Mouse (Mus musculus) hindbrain, embryonic 11.5 days (tissue): ENCODE measurements around the gene Gon4l. TPM values are rescaled to one million over a fixed set of nuclear protein-coding genes. Genes with fewer than 3 reads are reported as not detected.
"Not testable (repeated sequence)": the region's sequence is repeated elsewhere in the genome, so short reads cannot be mapped to it uniquely, and the experiment has no call there.

Source experiments
- ATAC-seq: fragments of 200-750 bp; cut with Nextera tagmentation; 2 replicates; pipeline ENCODE4 v1.8.0; 2017; ENCODE audit warnings: mild to moderate bottlenecking, moderate TSS enrichment, moderate library complexity; ENCODE audit not compliant: low FRiP score
- DNase-seq: peaks from one replicate; pipeline ENCODE4 v3.0.0-alpha.2; 2015; ENCODE audit warnings: low spot score
- H3K27ac ChIP-seq: fragments of 300-500 bp; sonication (generic); 2 replicates; pipeline ENCODE4 v1.5.1; 2014; ENCODE audit warnings: mild to moderate bottlenecking, low read depth, low read length
- H3K27me3 ChIP-seq: fragments of 300-500 bp; sonication (generic); 2 replicates; pipeline ENCODE4 v1.6.1; 2014; ENCODE audit warnings: mild to moderate bottlenecking, low read length, moderate library complexity, mixed read lengths; ENCODE audit not compliant: control insufficient read depth, insufficient read depth
- H3K36me3 ChIP-seq: fragments of 300-500 bp; sonication (generic); 2 replicates; pipeline ENCODE4 v1.6.1; 2014; ENCODE audit warnings: mild to moderate bottlenecking, low read length, moderate library complexity, mixed read lengths; ENCODE audit not compliant: control insufficient read depth, insufficient read depth
- H3K4me1 ChIP-seq: fragments of 300-500 bp; sonication (generic); replicated peaks from 2 replicates; pipeline ENCODE4 v1.6.1; 2014; ENCODE audit warnings: low read length, mixed read lengths; ENCODE audit not compliant: control insufficient read depth, insufficient read depth
- H3K4me2 ChIP-seq: fragments of 300-500 bp; sonication (generic); replicated peaks from 2 replicates; pipeline ENCODE4 v1.6.1; 2014; ENCODE audit warnings: mild to moderate bottlenecking, low read depth, low read length
- H3K4me3 ChIP-seq: fragments of 300-500 bp; sonication (generic); 2 replicates; pipeline ENCODE4 v1.5.1; 2014; ENCODE audit warnings: low read depth, low read length
- H3K9ac ChIP-seq: fragments of 300-500 bp; sonication (generic); 2 replicates; pipeline ENCODE4 v1.6.1; 2014; ENCODE audit warnings: low read depth, low read length
- H3K9me3 ChIP-seq: fragments of 300-500 bp; sonication (generic); 2 replicates; pipeline ENCODE4 v1.6.1; 2016; ENCODE audit warnings: low read length; ENCODE audit not compliant: control insufficient read depth
- whole genome bisulfite sequencing: fragments of 180-500 bp; shearing (Covaris S2); extraction: QIAGEN DNeasy Blood & Tissue Kit; methylation state at CpG from one replicate; pipeline ENCODE4 v1.1.7; 2014; 5-methylcytosine and 5-hydroxymethylcytosine counted together
- polyA plus RNA-seq: library from polyadenylated mRNA; unstranded; fragments of >200 nt; fragmentation: Nextera tagmentation; extraction: Ambion mirVana; gene quantifications from 2 replicates; pipeline ENCODE4 v1.2.1, GENCODE M21; 2014

Gon4l gene
- polyA plus RNA-seq, 1 experiment from 2014 or later: 15.3 TPM

GRCm38 (mm10) chr3:88893011-88893410 is 58.0 kb downstream of the Gon4l start:
- not testable (repeated sequence) for H3K9me3 ChIP-seq, H3K4me3 ChIP-seq, DNase-seq, H3K27me3 ChIP-seq, H3K36me3 ChIP-seq, H3K9ac ChIP-seq, H3K4me1 ChIP-seq, H3K4me2 ChIP-seq, H3K27ac ChIP-seq, ATAC-seq
- 95% methylated on average over 7 of the region's 7 CpGs for WGBS

- H3K4me2 ChIP-seq: no peak overlapping the region
- WGBS: 89% methylated on average over 3 of the region's 3 CpGs
- H3K4me3 ChIP-seq: no peak overlapping the region
- no peak overlapping the region for H3K27ac ChIP-seq
- no peak for ATAC-seq
- no peaks in the 10 kb centered on the region for H3K27me3 ChIP-seq
- H3K4me1 ChIP-seq: no peaks in the 10 kb centered on the region
- DNase-seq: no peak
- H3K9me3 ChIP-seq: no peaks in the 10 kb centered on the region
- peaks cover 7% of the 10 kb centered on the region for H3K36me3 ChIP-seq
- no peak overlapping the region for H3K9ac ChIP-seq
These were observed 69.8 kb downstream of the Gon4l start for GRCm38 (mm10) chr3:88904803-88905202.

- H3K4me2 ChIP-seq: no peak overlapping the region
- H3K4me3 ChIP-seq: no peak overlapping the region
- no peak overlapping the region for H3K9ac ChIP-seq
- DNase-seq (no peak), ATAC-seq (no peak)
- H3K4me1 ChIP-seq: no peaks in the 10 kb centered on the region
- peaks cover 9% of the 10 kb centered on the region for H3K36me3 ChIP-seq
- no peaks in the 10 kb centered on the region for H3K27me3 ChIP-seq
- H3K9me3 ChIP-seq: no peaks in the 10 kb centered on the region
- no peak overlapping the region for H3K27ac ChIP-seq
- whole genome bisulfite sequencing: 89% methylated on average over 6 of the region's 6 CpGs
These were observed 70.2 kb downstream of the Gon4l start for GRCm38 (mm10) chr3:88905209-88905608.

GRCm38 (mm10) chr3:88905741-88906140 is 70.7 kb downstream of the Gon4l start:
- Histone ChIP-seq H3K36me3 (peaks cover 9% of the 10 kb centered on the region), H3K27ac (no peak overlapping the region), H3K9ac (no peak overlapping the region), H3K4me2 (no peak overlapping the region), H3K4me1 (no peaks in the 10 kb centered on the region), H3K9me3 (no peaks in the 10 kb centered on the region), H3K4me3 (no peak overlapping the region), H3K27me3 (no peaks in the 10 kb centered on the region)
- DNase-seq: no peak
- no peak for ATAC-seq
- WGBS: 86% methylated on average over 2 of the region's 2 CpGs

- H3K36me3 ChIP-seq: peaks cover 11% of the 10 kb centered on the region
- no peaks in the 10 kb centered on the region for H3K27me3 ChIP-seq
- DNase-seq (no peak), ATAC-seq (no peak)
- no peak overlapping the region for H3K27ac ChIP-seq
- H3K4me3 ChIP-seq: no peak overlapping the region
- no peaks in the 10 kb centered on the region for H3K9me3 ChIP-seq
- H3K4me1 ChIP-seq: no peaks in the 10 kb centered on the region
- 91% methylated on average over 6 of the region's 6 CpGs for WGBS
- H3K4me2 ChIP-seq: no peak overlapping the region
- no peak overlapping the region for H3K9ac ChIP-seq
These were observed 71.5 kb downstream of the Gon4l start for GRCm38 (mm10) chr3:88906393-88907159.

- no peak for DNase-seq
- H3K9ac ChIP-seq: no peak overlapping the region
- H3K4me3 ChIP-seq: no peak overlapping the region
- peaks cover 10% of the 10 kb centered on the region for H3K36me3 ChIP-seq
- H3K4me1 ChIP-seq: no peaks in the 10 kb centered on the region
- H3K4me2 ChIP-seq: no peak overlapping the region
- no peaks in the 10 kb centered on the region for H3K9me3 ChIP-seq
- H3K27me3 ChIP-seq: no peaks in the 10 kb centered on the region
- no peak overlapping the region for H3K27ac ChIP-seq
- ATAC-seq: no peak
- WGBS: 91% methylated on average over 7 of the region's 7 CpGs
These were observed 77.6 kb downstream of the Gon4l start for GRCm38 (mm10) chr3:88912585-88912984.

GRCm38 (mm10) chr3:88913511-88914383 is 78.7 kb downstream of the Gon4l start, which contains the start of gene Msto1:
Gene Msto1 (minus strand): TSS chr3:88913999.
- Histone ChIP-seq H3K27me3 (no peaks in the 10 kb centered on the region), H3K9ac (peak within 1 kb of the TSS; percentile 79)

GRCm38 (mm10) chr3:88914384-88914810 is 79.4 kb downstream of the Gon4l start:
- Histone ChIP-seq H3K27me3 (no peaks in the 10 kb centered on the region), H3K27ac (no peak overlapping the region; the same call in 1 of the 2 replicates), H3K4me1 (no peaks in the 10 kb centered on the region), H3K36me3 (peaks cover 5% of the 10 kb centered on the region), H3K9ac (peak overlapping the region; percentile 79; the same call in 1 of the 2 replicates), H3K4me2 (peak overlapping the region; percentile 81), H3K9me3 (no peaks in the 10 kb centered on the region), H3K4me3 (peak overlapping the region; percentile 62)
- DNase-seq (no peak), ATAC-seq (no peak)
- WGBS: 36% methylated on average over 8 of the region's 8 CpGs

More at GRCm38 (mm10) chr3:88913511-88914383, 78.7 kb downstream of the Gon4l start, which contains the start of gene Msto1:
- ATAC-seq: peak; percentile 96
- DNase-seq: peak; percentile 92
- Histone ChIP-seq H3K36me3 (peaks cover 5% of the 10 kb centered on the region), H3K4me3 (peak within 1 kb of the TSS; percentile 62), H3K4me2 (peak within 1 kb of the TSS; percentile 81), H3K27ac (peak within 1 kb of the TSS; percentile 67), H3K4me1 (no peaks in the 10 kb centered on the region), H3K9me3 (no peaks in the 10 kb centered on the region)
- under 1% methylated on average over 62 of the region's 62 CpGs for WGBS
